Mouse (Mus musculus): ENCODE measurements around the gene Fam198a. TPM values are rescaled to one million over a fixed set of nuclear protein-coding genes. Genes with fewer than 3 reads are reported as not detected.

Fam198a gene
- polyA plus RNA-seq, 1 experiment from 2014 or later, result 0.21 TPM

DNA sequence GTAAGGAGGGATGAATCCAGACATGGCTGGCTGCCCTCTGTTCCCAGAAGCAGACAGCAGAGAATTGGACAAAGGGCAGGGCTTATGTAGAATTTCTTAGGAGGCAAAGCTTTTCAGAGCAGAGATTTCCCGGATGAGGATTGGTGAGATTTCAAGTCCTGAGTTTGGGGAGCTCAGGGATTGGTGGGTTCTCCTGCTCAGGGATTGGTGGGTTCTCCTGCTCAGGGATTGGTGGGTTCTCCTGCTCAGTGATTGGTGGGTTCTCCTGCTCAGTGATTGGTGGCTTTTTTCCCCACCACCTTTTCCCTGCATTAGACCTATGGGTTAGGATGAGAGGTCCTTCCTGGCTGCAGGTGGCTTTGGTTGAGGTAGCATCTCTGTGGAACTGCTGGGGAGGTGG is 13.8 kb upstream of the Fam198a start:
- WGBS, result 81% methylated on average over 1 of the region's 1 CpGs
- ATAC-seq (replicated peaks; ENCODE audit: low FRiP score), result no peak
- no peak overlapping the region for H3K4me2 ChIP-seq

DNA sequence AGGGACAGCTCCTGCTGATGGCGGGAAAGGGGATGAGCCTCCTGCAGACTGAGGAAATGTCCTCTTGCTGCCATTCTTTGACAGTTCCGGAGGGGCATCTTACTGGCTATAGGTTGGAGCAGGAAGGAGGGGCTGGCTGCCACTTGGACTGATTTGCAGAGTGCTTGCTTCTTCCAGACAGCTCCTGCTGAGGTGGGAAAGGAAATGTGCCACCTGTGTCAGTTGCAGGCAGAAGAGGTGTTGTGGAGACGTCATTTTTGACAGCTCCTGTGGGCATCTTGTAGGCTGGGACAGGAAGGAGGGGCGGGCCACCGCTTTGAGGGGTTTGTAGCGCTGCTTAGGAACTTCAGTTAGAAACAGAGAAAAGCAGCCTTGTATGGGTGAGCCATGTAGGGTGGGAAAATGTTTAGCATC is 13.3 kb upstream of the Fam198a start:
- Histone ChIP-seq H3K27ac (ENCODE audit: low read depth, low read length) (no peak overlapping the region), H3K4me1 (replicated peaks; ENCODE audit: control insufficient read depth, insufficient read depth, low read length) (no peaks in the 10 kb centered on the region), H3K27me3 (replicated peaks; ENCODE audit: control insufficient read depth, insufficient read depth, low read length) (no peaks in the 10 kb centered on the region; the same call in 1 of the 2 replicates), H3K9ac (ENCODE audit: low read depth, low read length) (no peak overlapping the region), H3K4me2 (peak overlapping the region; percentile 54), H3K4me3 (ENCODE audit: low read depth, low read length) (peak overlapping the region; percentile 48), H3K36me3 (ENCODE audit: control insufficient read depth, insufficient read depth, low read length) (no peaks in the 10 kb centered on the region), H3K9me3 (ENCODE audit: control insufficient read depth, low read length) (no peaks in the 10 kb centered on the region)
- DNase-seq (ENCODE audit: low spot score) (no peak), ATAC-seq (replicated peaks; ENCODE audit: low FRiP score) (peak; percentile 43)
- 45% methylated on average over 6 of the region's 6 CpGs for WGBS

More for the DNA sequence above, 13.8 kb upstream of the Fam198a start:
- Histone ChIP-seq H3K4me3 (ENCODE audit: low read depth, low read length) (no peak overlapping the region), H3K36me3 (ENCODE audit: control insufficient read depth, insufficient read depth, low read length) (no peaks in the 10 kb centered on the region), H3K9ac (ENCODE audit: low read depth, low read length) (no peak overlapping the region), H3K27ac (ENCODE audit: low read depth, low read length) (no peak overlapping the region), H3K4me1 (replicated peaks; ENCODE audit: control insufficient read depth, insufficient read depth, low read length) (no peaks in the 10 kb centered on the region), H3K27me3 (replicated peaks; ENCODE audit: control insufficient read depth, insufficient read depth, low read length) (no peaks in the 10 kb centered on the region; the same call in 1 of the 2 replicates), H3K9me3 (ENCODE audit: control insufficient read depth, low read length) (no peaks in the 10 kb centered on the region)
- no peak for DNase-seq (ENCODE audit: low spot score)

DNA sequence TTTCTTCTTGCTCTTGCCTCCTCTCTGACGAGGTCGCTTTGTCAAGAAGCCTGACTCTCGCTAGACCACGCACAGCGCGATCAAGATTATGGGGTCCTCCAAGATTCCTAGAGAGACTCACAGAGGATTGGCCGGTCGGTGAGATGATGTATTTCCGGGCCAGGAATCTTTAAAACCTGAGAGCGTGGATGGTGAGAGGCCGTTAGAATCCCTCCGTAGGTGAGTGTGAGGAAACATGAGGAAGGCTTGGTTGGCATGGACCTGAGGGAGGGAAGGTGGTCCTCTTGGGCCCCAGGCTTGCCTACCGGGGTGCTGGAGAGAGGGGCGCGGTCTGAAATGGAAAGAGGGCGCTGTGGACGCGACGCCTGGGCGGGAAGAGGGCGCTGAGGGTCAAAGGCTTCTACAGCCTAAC is 12.8 kb upstream of the Fam198a start:
- H3K4me1 ChIP-seq (replicated peaks; ENCODE audit: control insufficient read depth, insufficient read depth, low read length), result no peaks in the 10 kb centered on the region
- no peak for DNase-seq (ENCODE audit: low spot score)
- H3K4me3 ChIP-seq (ENCODE audit: low read depth, low read length), result peak overlapping the region; percentile 48
- peak; percentile 75 for ATAC-seq (replicated peaks; ENCODE audit: low FRiP score)
- peak overlapping the region; percentile 54 for H3K4me2 ChIP-seq
- no peaks in the 10 kb centered on the region; the same call in 1 of the 2 replicates for H3K27me3 ChIP-seq (replicated peaks; ENCODE audit: control insufficient read depth, insufficient read depth, low read length)
- no peaks in the 10 kb centered on the region for H3K36me3 ChIP-seq (ENCODE audit: control insufficient read depth, insufficient read depth, low read length)
- 42% methylated on average over 21 of the region's 21 CpGs for whole genome bisulfite sequencing
- no peaks in the 10 kb centered on the region for H3K9me3 ChIP-seq (ENCODE audit: control insufficient read depth, low read length)
- H3K27ac ChIP-seq (ENCODE audit: low read depth, low read length), result no peak overlapping the region
- peak overlapping the region; percentile 50 for H3K9ac ChIP-seq (ENCODE audit: low read depth, low read length)

DNA sequence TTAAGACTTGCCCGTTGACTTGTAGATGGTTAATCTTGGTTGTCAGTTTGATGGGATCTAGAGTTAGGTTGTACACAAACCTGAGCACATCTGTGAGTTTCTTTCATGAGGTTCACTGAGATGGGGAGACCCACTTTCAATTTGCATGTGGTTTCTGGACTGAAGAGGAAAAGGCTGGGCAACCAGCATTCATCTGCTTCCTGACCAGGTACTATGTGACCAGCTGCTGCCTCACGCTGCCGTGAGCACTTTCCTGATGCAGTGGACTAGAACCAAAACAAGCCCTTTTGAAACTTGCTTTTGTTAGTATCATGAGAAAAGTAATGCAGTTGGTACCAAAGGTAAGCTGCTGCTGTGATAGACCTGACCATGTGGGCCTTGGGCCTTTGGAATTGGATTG is 7.8 kb upstream of the Fam198a start:
- H3K9ac ChIP-seq (ENCODE audit: low read depth, low read length), result no peak overlapping the region
- H3K9me3 ChIP-seq (ENCODE audit: control insufficient read depth, low read length), result no peaks in the 10 kb centered on the region
- WGBS, result 75% methylated on average over 3 of the region's 3 CpGs
- H3K27ac ChIP-seq (ENCODE audit: low read depth, low read length), result no peak overlapping the region
- H3K27me3 ChIP-seq (replicated peaks; ENCODE audit: control insufficient read depth, insufficient read depth, low read length), result 0 out of 2 replicates have a peak, but pooled peaks cover 3% of the 10 kb centered on the region
- DNase-seq (ENCODE audit: low spot score) (no peak), ATAC-seq (replicated peaks; ENCODE audit: low FRiP score) (no peak)
- H3K4me2 ChIP-seq, result no peak overlapping the region
- H3K36me3 ChIP-seq (ENCODE audit: control insufficient read depth, insufficient read depth, low read length), result no peaks in the 10 kb centered on the region
- no peak overlapping the region for H3K4me3 ChIP-seq (ENCODE audit: low read depth, low read length)
- H3K4me1 ChIP-seq (replicated peaks; ENCODE audit: control insufficient read depth, insufficient read depth, low read length), result no peaks in the 10 kb centered on the region

DNA sequence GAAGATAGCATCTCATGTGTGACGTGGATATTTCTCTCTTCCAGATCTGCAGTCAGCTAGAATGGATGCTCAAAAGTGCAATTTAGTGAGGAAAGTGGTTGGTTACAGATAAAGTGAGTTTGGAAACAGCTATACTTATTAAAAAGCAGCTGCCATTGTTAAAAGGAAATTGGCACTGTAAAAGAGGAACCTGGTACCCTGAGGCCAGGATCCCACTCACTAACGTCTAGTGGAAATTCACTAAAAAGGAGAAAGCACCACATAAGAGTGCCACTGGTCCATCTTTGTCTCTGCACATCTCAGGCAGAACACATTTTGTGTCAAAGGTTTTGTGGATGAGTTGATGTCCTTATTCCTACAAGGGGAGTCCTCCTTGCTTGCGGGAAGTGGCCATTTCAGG is 7.2 kb upstream of the Fam198a start:
- no peak overlapping the region for H3K27ac ChIP-seq (ENCODE audit: low read depth, low read length)
- no peaks in the 10 kb centered on the region for H3K4me1 ChIP-seq (replicated peaks; ENCODE audit: control insufficient read depth, insufficient read depth, low read length)

DNA sequence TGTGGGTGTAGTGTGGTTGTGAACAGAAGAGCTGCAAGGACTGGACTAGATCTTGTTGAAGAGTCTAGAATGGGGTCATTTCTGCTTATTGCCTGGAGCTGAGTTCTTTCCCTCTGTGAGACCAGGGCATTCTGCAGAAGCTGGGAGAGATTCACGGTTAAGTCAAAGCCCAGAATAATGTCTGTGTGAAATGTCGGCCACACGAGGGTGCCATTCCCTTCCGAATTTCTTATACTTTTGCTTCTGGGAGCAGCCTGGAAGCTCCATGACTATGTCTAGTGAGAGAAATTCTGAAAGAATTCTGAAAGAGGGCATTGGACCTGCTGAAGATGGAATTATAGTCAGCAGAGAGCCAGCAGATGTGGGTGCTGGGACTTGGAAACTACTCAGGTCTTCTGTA is 3.0 kb upstream of the Fam198a start:
- Histone ChIP-seq H3K4me2 (no peak overlapping the region), H3K36me3 (ENCODE audit: control insufficient read depth, insufficient read depth, low read length) (no peaks in the 10 kb centered on the region), H3K4me3 (ENCODE audit: low read depth, low read length) (no peak overlapping the region), H3K27me3 (replicated peaks; ENCODE audit: control insufficient read depth, insufficient read depth, low read length) (0 out of 2 replicates have a peak, but pooled peaks cover 3% of the 10 kb centered on the region), H3K27ac (ENCODE audit: low read depth, low read length) (no peak overlapping the region), H3K9ac (ENCODE audit: low read depth, low read length) (no peak overlapping the region), H3K9me3 (ENCODE audit: control insufficient read depth, low read length) (no peaks in the 10 kb centered on the region), H3K4me1 (replicated peaks; ENCODE audit: control insufficient read depth, insufficient read depth, low read length) (peaks cover 4% of the 10 kb centered on the region; the same call in 1 of the 2 replicates)
- 16% methylated on average over 4 of the region's 4 CpGs for WGBS
- ATAC-seq (replicated peaks; ENCODE audit: low FRiP score) (no peak), DNase-seq (ENCODE audit: low spot score) (peak; percentile 44)

More for the DNA sequence above, 7.2 kb upstream of the Fam198a start:
- 67% methylated on average over 3 of the region's 3 CpGs for WGBS
- H3K4me3 ChIP-seq (ENCODE audit: low read depth, low read length), result no peak overlapping the region
- 0 out of 2 replicates have a peak, but pooled peaks cover 3% of the 10 kb centered on the region for H3K27me3 ChIP-seq (replicated peaks; ENCODE audit: control insufficient read depth, insufficient read depth, low read length)
- no peak overlapping the region for H3K9ac ChIP-seq (ENCODE audit: low read depth, low read length)
- no peaks in the 10 kb centered on the region for H3K9me3 ChIP-seq (ENCODE audit: control insufficient read depth, low read length)
- no peak for DNase-seq (ENCODE audit: low spot score)
- H3K36me3 ChIP-seq (ENCODE audit: control insufficient read depth, insufficient read depth, low read length), result no peaks in the 10 kb centered on the region
- H3K4me2 ChIP-seq, result no peak overlapping the region
- no peak for ATAC-seq (replicated peaks; ENCODE audit: low FRiP score)

DNA sequence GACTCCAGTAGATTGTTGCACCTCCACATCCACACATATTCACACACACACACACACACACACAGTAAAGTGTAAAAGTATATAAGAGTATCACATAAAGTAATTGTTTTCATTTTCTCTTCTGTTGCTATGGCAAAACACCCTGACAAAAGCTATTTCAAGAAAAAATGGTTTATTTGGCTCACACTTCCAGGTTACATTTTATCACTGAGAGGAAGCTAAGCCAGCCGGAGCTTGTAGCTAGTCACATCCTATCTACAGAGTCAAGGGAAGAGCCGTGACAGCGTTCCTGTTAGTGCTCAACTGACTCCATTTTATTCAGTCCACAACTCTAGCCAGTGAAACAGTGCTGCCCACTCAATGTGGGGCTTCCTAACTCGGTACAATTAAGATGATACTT is 2.4 kb upstream of the Fam198a start:
- no peak for ATAC-seq (replicated peaks; ENCODE audit: low FRiP score)
- Histone ChIP-seq H3K4me2 (no peak overlapping the region), H3K4me3 (ENCODE audit: low read depth, low read length) (no peak overlapping the region), H3K9ac (ENCODE audit: low read depth, low read length) (no peak overlapping the region), H3K27ac (ENCODE audit: low read depth, low read length) (no peak overlapping the region), H3K27me3 (replicated peaks; ENCODE audit: control insufficient read depth, insufficient read depth, low read length) (0 out of 2 replicates have a peak, but pooled peaks cover 3% of the 10 kb centered on the region), H3K4me1 (replicated peaks; ENCODE audit: control insufficient read depth, insufficient read depth, low read length) (peaks cover 4% of the 10 kb centered on the region; the same call in 1 of the 2 replicates), H3K9me3 (ENCODE audit: control insufficient read depth, low read length) (no peaks in the 10 kb centered on the region), H3K36me3 (ENCODE audit: control insufficient read depth, insufficient read depth, low read length) (no peaks in the 10 kb centered on the region)
- no peak for DNase-seq (ENCODE audit: low spot score)
- WGBS, result 62% methylated on average over 4 of the region's 4 CpGs

DNA sequence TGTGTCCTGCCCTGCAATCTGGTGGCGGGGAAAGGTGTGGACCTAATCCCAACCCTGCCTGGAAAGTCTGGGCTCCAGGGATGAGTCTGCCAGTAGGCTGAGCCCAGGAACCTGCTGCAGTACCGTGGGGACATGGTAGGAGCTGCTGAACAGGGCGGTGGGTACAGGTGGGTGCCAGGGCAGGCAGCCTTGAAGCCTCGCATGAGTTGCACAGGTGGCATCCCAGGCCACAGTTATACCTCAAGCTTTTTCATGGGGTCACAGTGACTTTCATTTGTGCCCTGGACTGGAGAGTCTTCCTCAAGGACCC is 281 bp downstream of the Fam198a start:
- H3K4me1 ChIP-seq (replicated peaks; ENCODE audit: control insufficient read depth, insufficient read depth, low read length), result peaks cover 4% of the 10 kb centered on the region; the same call in 1 of the 2 replicates
- H3K4me2 ChIP-seq, result peak overlapping the region; percentile 40
- 48% methylated on average over 4 of the region's 4 CpGs for WGBS
- ATAC-seq (replicated peaks; ENCODE audit: low FRiP score) (0 out of 2 replicates have a peak, but pooled peaks have one; percentile 15), DNase-seq (ENCODE audit: low spot score) (no peak)
- 0 out of 2 replicates have a peak, but pooled peaks cover 3% of the 10 kb centered on the region for H3K27me3 ChIP-seq (replicated peaks; ENCODE audit: control insufficient read depth, insufficient read depth, low read length)
- H3K27ac ChIP-seq (ENCODE audit: low read depth, low read length), result no peak overlapping the region
- no peak overlapping the region for H3K4me3 ChIP-seq (ENCODE audit: low read depth, low read length)
- no peak overlapping the region for H3K9ac ChIP-seq (ENCODE audit: low read depth, low read length)
- H3K9me3 ChIP-seq (ENCODE audit: control insufficient read depth, low read length), result no peaks in the 10 kb centered on the region
- no peaks in the 10 kb centered on the region for H3K36me3 ChIP-seq (ENCODE audit: control insufficient read depth, insufficient read depth, low read length)

DNA sequence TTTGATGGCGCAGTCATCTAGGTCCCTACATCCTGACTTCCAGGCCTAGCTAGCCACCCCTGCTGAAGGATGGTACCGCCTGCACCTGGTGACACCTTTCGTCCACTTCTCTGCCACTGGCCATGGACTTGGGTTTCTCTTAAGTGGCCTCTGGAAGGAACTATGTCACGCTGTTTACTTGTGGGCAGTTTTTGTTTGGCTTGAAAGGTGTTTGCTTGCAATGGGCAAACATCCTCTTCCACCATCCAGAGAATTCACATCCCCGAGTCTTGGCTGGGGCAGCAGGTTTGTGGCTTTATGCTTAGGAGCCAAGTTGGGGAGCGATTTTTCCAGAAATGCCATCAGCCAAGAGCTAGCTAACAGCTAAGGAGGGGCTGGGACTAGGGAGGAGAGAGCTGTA is 1.8 kb downstream of the Fam198a start:
- Histone ChIP-seq H3K27ac (ENCODE audit: low read depth, low read length) (no peak overlapping the region), H3K36me3 (ENCODE audit: control insufficient read depth, insufficient read depth, low read length) (no peaks in the 10 kb centered on the region), H3K4me3 (ENCODE audit: low read depth, low read length) (no peak overlapping the region), H3K9me3 (ENCODE audit: control insufficient read depth, low read length) (no peaks in the 10 kb centered on the region), H3K4me2 (no peak overlapping the region), H3K27me3 (replicated peaks; ENCODE audit: control insufficient read depth, insufficient read depth, low read length) (no peaks in the 10 kb centered on the region), H3K9ac (ENCODE audit: low read depth, low read length) (no peak overlapping the region), H3K4me1 (replicated peaks; ENCODE audit: control insufficient read depth, insufficient read depth, low read length) (peaks cover 4% of the 10 kb centered on the region; the same call in 1 of the 2 replicates)
- DNase-seq (ENCODE audit: low spot score) (no peak), ATAC-seq (replicated peaks; ENCODE audit: low FRiP score) (no peak)
- WGBS, result 80% methylated on average over 6 of the region's 6 CpGs
